Mouse (Mus musculus): ENCODE measurements around the gene Cd59a. TPM values are rescaled to one million over a fixed set of nuclear protein-coding genes. Genes with fewer than 3 reads are reported as not detected.
"Not testable (repeated sequence)": the region's sequence is repeated elsewhere in the genome, so short reads cannot be mapped to it uniquely, and the experiment has no call there.

Gene Cd59a
- polyA plus RNA-seq, 1 experiment from 2014 or later: 59.6 TPM

GRCm38 (mm10) chr2:104110031-104110430, 14.4 kb downstream of the Cd59a start:
- ATAC-seq (ENCODE audit: low FRiP score, low TSS enrichment) (no peak), DNase-seq (ENCODE audit: low spot score) (no peak)
- Histone ChIP-seq H3K4me3 (ENCODE audit: low read depth, low read length) (no peak overlapping the region), H3K27me3 (ENCODE audit: control insufficient read depth, insufficient read depth, low read length) (no peaks in the 10 kb centered on the region), H3K4me2 (replicated peaks; ENCODE audit: low read depth) (no peak overlapping the region), H3K9ac (ENCODE audit: low read length) (no peak overlapping the region), H3K27ac (replicated peaks) (no peak overlapping the region), H3K9me3 (ENCODE audit: control insufficient read depth, low read length) (no peaks in the 10 kb centered on the region), H3K36me3 (ENCODE audit: control insufficient read depth, insufficient read depth, low read length) (no peaks in the 10 kb centered on the region), H3K4me1 (replicated peaks; ENCODE audit: control insufficient read depth, insufficient read depth) (no peaks in the 10 kb centered on the region)
- WGBS: 79% methylated on average over 4 of the region's 4 CpGs
- TF ChIP-seq CTCF (IDR thresholded peaks at IDR 0.05; ENCODE audit: low read depth): no peak
- no peak for TF ChIP-seq EP300 (optimal IDR thresholded peaks at IDR 0.05)

GRCm38 (mm10) chr2:104111170-104111797, 15.7 kb downstream of the Cd59a start:
- ATAC-seq (ENCODE audit: low FRiP score, low TSS enrichment); H3K9ac ChIP-seq (ENCODE audit: low read length); H3K9me3 ChIP-seq (ENCODE audit: control insufficient read depth, low read length); H3K4me3 ChIP-seq (ENCODE audit: low read depth, low read length); H3K4me2 ChIP-seq (replicated peaks; ENCODE audit: low read depth); H3K27me3 ChIP-seq (ENCODE audit: control insufficient read depth, insufficient read depth, low read length); H3K36me3 ChIP-seq (ENCODE audit: control insufficient read depth, insufficient read depth, low read length); H3K27ac ChIP-seq (replicated peaks); DNase-seq (ENCODE audit: low spot score); H3K4me1 ChIP-seq (replicated peaks; ENCODE audit: control insufficient read depth, insufficient read depth): not testable (repeated sequence)
- WGBS: no CpG with 5 or more reads among the region's 1 CpGs

- H3K27me3 ChIP-seq (ENCODE audit: control insufficient read depth, insufficient read depth, low read length); H3K4me2 ChIP-seq (replicated peaks; ENCODE audit: low read depth); DNase-seq (ENCODE audit: low spot score); H3K9ac ChIP-seq (ENCODE audit: low read length); H3K9me3 ChIP-seq (ENCODE audit: control insufficient read depth, low read length); H3K36me3 ChIP-seq (ENCODE audit: control insufficient read depth, insufficient read depth, low read length); H3K27ac ChIP-seq (replicated peaks); H3K4me1 ChIP-seq (replicated peaks; ENCODE audit: control insufficient read depth, insufficient read depth); H3K4me3 ChIP-seq (ENCODE audit: low read depth, low read length): not testable (repeated sequence)
- 0 out of 2 replicates have a peak, but pooled peaks have one; percentile 45 for ATAC-seq (ENCODE audit: low FRiP score, low TSS enrichment)
These were observed 18.0 kb downstream of the Cd59a start for GRCm38 (mm10) chr2:104113563-104113962.

- TF ChIP-seq EP300 (optimal IDR thresholded peaks at IDR 0.05) (no peak), CTCF (IDR thresholded peaks at IDR 0.05; ENCODE audit: low read depth) (no peak)
- Histone ChIP-seq H3K9me3 (ENCODE audit: control insufficient read depth, low read length) (no peaks in the 10 kb centered on the region), H3K9ac (ENCODE audit: low read length) (no peak overlapping the region), H3K4me1 (replicated peaks; ENCODE audit: control insufficient read depth, insufficient read depth) (no peaks in the 10 kb centered on the region), H3K4me3 (ENCODE audit: low read depth, low read length) (no peak overlapping the region), H3K4me2 (replicated peaks; ENCODE audit: low read depth) (no peak overlapping the region), H3K36me3 (ENCODE audit: control insufficient read depth, insufficient read depth, low read length) (no peaks in the 10 kb centered on the region; the same call in 1 of the 2 replicates), H3K27me3 (ENCODE audit: control insufficient read depth, insufficient read depth, low read length) (no peaks in the 10 kb centered on the region), H3K27ac (replicated peaks) (no peak overlapping the region)
- WGBS: 60% methylated on average over 3 of the region's 3 CpGs
- no peak for ATAC-seq (ENCODE audit: low FRiP score, low TSS enrichment)
- no peak for DNase-seq (ENCODE audit: low spot score)
These were observed 19.3 kb downstream of the Cd59a start for GRCm38 (mm10) chr2:104114898-104115297.

- not testable (repeated sequence) for DNase-seq (ENCODE audit: low spot score); ATAC-seq (ENCODE audit: low FRiP score, low TSS enrichment); H3K27ac ChIP-seq (replicated peaks); H3K27me3 ChIP-seq (ENCODE audit: control insufficient read depth, insufficient read depth, low read length); H3K4me3 ChIP-seq (ENCODE audit: low read depth, low read length); H3K36me3 ChIP-seq (ENCODE audit: control insufficient read depth, insufficient read depth, low read length); H3K4me1 ChIP-seq (replicated peaks; ENCODE audit: control insufficient read depth, insufficient read depth); H3K9me3 ChIP-seq (ENCODE audit: control insufficient read depth, low read length); H3K9ac ChIP-seq (ENCODE audit: low read length); H3K4me2 ChIP-seq (replicated peaks; ENCODE audit: low read depth)
These were observed 21.6 kb downstream of the Cd59a start for GRCm38 (mm10) chr2:104117173-104117572.

GRCm38 (mm10) chr2:104119097-104119496, 23.5 kb downstream of the Cd59a start:
- no peak overlapping the region for H3K4me2 ChIP-seq (replicated peaks; ENCODE audit: low read depth)
- TF ChIP-seq EP300 (optimal IDR thresholded peaks at IDR 0.05) (no peak), CTCF (IDR thresholded peaks at IDR 0.05; ENCODE audit: low read depth) (no peak)
- WGBS: 77% methylated on average over 1 of the region's 1 CpGs
- no peak for ATAC-seq (ENCODE audit: low FRiP score, low TSS enrichment)
- no peaks in the 10 kb centered on the region for H3K27me3 ChIP-seq (ENCODE audit: control insufficient read depth, insufficient read depth, low read length)
- no peak overlapping the region for H3K4me3 ChIP-seq (ENCODE audit: low read depth, low read length)
- H3K27ac ChIP-seq (replicated peaks): peak overlapping the region; percentile 81
- H3K9ac ChIP-seq (ENCODE audit: low read length): no peak overlapping the region
- H3K4me1 ChIP-seq (replicated peaks; ENCODE audit: control insufficient read depth, insufficient read depth): no peaks in the 10 kb centered on the region
- DNase-seq (ENCODE audit: low spot score): no peak
- H3K9me3 ChIP-seq (ENCODE audit: control insufficient read depth, low read length): no peaks in the 10 kb centered on the region
- no peaks in the 10 kb centered on the region; the same call in 1 of the 2 replicates for H3K36me3 ChIP-seq (ENCODE audit: control insufficient read depth, insufficient read depth, low read length)

All from stomach, postnatal 0 days (tissue).